ENCODE assay signal across 10 mouse cellular contexts in genomic region chr12:83286496-83287492, GRCm38 (mm10).
DNase-seq lines count a peak whose midpoint lies in the region; ATAC-seq lines count a peak whose summit lies in the region.
"Had no signal": no experiment of that assay in that cellular context is flagged by ENCODE, and none has a peak within 500 bp of the region (broad histone marks: within the 10 kb centered on the region; RNA-seq: fewer than 3 reads in every experiment).

No protein-coding gene starts in this region.

- 54% methylated on average over 17 of the region's 17 CpGs for WGBS in neural tube, embryonic 13.5 days
- WGBS in midbrain, embryonic 12.5 days: 68% methylated on average over 17 of the region's 17 CpGs

- DNase-seq in cerebellum, postnatal 10 days: peak; percentile 40 to 62
- no peak for DNase-seq in cerebellum, adult 11-12 months
- DNase-seq in neural tube, embryonic 10.5 days (ENCODE audit: extremely low spot score, low spot score): no peak
- DNase-seq in frontal cortex, postnatal 25 days (ENCODE audit: low spot score in 2 of 2): no peak
- no peak for DNase-seq in adipocyte (ENCODE audit: low spot score)
- DNase-seq in adrenal gland, postnatal 25 days: no peak
- DNase-seq: heart, postnatal 4 days had no signal

- no peaks in the 10 kb centered on the region for H3K27me3 ChIP-seq in neural tube, embryonic 13.5 days
- no peaks in the 10 kb centered on the region for H3K27me3 ChIP-seq in midbrain, embryonic 12.5 days
- H3K27me3 ChIP-seq: neural tube, embryonic 12.5 days had no signal

- H3K4me1 ChIP-seq in neural tube, embryonic 13.5 days (replicated peaks): peaks cover 11% of the 10 kb centered on the region
- no peaks in the 10 kb centered on the region for H3K4me1 ChIP-seq in midbrain, embryonic 12.5 days

- no peak overlapping the region for H3K4me3 ChIP-seq in neural tube, embryonic 13.5 days
- no peak overlapping the region for H3K4me3 ChIP-seq in midbrain, embryonic 12.5 days
- H3K4me3 ChIP-seq: neural tube, embryonic 12.5 days had no signal

- no peaks in the 10 kb centered on the region for H3K9me3 ChIP-seq in neural tube, embryonic 13.5 days
- H3K9me3 ChIP-seq in midbrain, embryonic 12.5 days: no peaks in the 10 kb centered on the region; the same call in 1 of the 2 replicates
- H3K9me3 ChIP-seq: neural tube, embryonic 12.5 days had no signal

- H3K27ac ChIP-seq in neural tube, embryonic 13.5 days (replicated peaks): peak overlapping the region; percentile 38; the same call in 1 of the 2 replicates
- H3K27ac ChIP-seq in midbrain, embryonic 12.5 days (replicated peaks): 0 out of 2 replicates have a peak overlapping the region, but pooled peaks have one; percentile 20
- H3K27ac ChIP-seq: neural tube, embryonic 12.5 days had no signal

- H3K9ac ChIP-seq in neural tube, embryonic 13.5 days: no peak overlapping the region
- H3K9ac ChIP-seq in midbrain, embryonic 12.5 days (replicated peaks): no peak overlapping the region
- H3K9ac ChIP-seq: neural tube, embryonic 12.5 days had no signal

- no peak overlapping the region for H3K4me2 ChIP-seq in neural tube, embryonic 13.5 days
- no peak overlapping the region for H3K4me2 ChIP-seq in midbrain, embryonic 12.5 days (replicated peaks)
- H3K4me2 ChIP-seq: neural tube, embryonic 12.5 days had no signal

- H3K36me3 ChIP-seq in neural tube, embryonic 13.5 days: no peaks in the 10 kb centered on the region
- no peaks in the 10 kb centered on the region for H3K36me3 ChIP-seq in midbrain, embryonic 12.5 days
- H3K36me3 ChIP-seq: neural tube, embryonic 12.5 days had no signal

- peak; percentile 53 for ATAC-seq in neural tube, embryonic 13.5 days (ENCODE audit: low read depth)
- ATAC-seq in midbrain, embryonic 12.5 days (ENCODE audit: low FRiP score, low read depth): no peak

Comparison
In these comparisons a context has a peak if more than half of its experiments do, and no peak if none do; other contexts are left out.
1. DNase-seq: peak in cerebellum, postnatal 10 days (2 of 2); none in cerebellum, adult 11-12 months (single experiment), neural tube, embryonic 10.5 days (single experiment), frontal cortex, postnatal 25 days (0 of 2), adipocyte (single experiment) and adrenal gland, postnatal 25 days (single experiment).